Mouse (Mus musculus) WW6 (cell line): ENCODE data around the gene Trim41.
"Not testable (repeated sequence)": the region's sequence is repeated elsewhere in the genome, so short reads cannot be mapped to it uniquely, and the experiment has no call there.

Source experiments
- DNase-seq: peaks from one replicate; pipeline ENCODE4 v3.0.0-alpha.2; 2013; ENCODE audit warnings: low read depth, low spot score

Trim41 gene

GRCm38 (mm10) chr11:48837310-48838180 lies 20.4 kb upstream of the Trim41 start:
- no peak for DNase-seq

- no peak for DNase-seq
These were observed 19.8 kb upstream of the Trim41 start for GRCm38 (mm10) chr11:48836990-48837309.

- no peak for DNase-seq
These were observed 18.8 kb upstream of the Trim41 start for GRCm38 (mm10) chr11:48835923-48836322.

- DNase-seq: no peak
These were observed 16.8 kb upstream of the Trim41 start for GRCm38 (mm10) chr11:48833731-48834639.

GRCm38 (mm10) chr11:48833078-48833730 lies 16.1 kb upstream of the Trim41 start:
- DNase-seq: no peak

- no peak for DNase-seq
These were observed 14.1 kb upstream of the Trim41 start for GRCm38 (mm10) chr11:48831273-48831672.

GRCm38 (mm10) chr11:48830279-48830678 lies 13.1 kb upstream of the Trim41 start:
- DNase-seq: no peak

- DNase-seq: no peak
These were observed 10.8 kb upstream of the Trim41 start for GRCm38 (mm10) chr11:48827926-48828325.

DNA sequence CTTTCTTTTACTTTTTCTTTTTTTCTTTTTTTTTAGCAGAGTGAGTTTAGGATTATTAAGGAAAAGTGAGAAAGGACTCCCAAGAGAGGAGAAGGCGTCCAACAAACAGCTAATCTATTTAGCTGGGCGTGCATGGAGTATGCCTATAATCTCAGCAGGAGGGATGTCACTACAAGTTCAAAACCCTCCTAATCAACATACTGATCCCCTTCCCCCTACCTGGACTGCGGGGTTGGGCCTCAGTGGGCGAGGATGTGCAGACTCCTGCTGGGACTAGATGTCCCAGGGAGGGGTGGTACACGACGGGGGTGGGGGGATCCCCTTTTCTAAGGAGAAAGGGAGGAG lies 9.6 kb upstream of the Trim41 start:
- no peak for DNase-seq

DNA sequence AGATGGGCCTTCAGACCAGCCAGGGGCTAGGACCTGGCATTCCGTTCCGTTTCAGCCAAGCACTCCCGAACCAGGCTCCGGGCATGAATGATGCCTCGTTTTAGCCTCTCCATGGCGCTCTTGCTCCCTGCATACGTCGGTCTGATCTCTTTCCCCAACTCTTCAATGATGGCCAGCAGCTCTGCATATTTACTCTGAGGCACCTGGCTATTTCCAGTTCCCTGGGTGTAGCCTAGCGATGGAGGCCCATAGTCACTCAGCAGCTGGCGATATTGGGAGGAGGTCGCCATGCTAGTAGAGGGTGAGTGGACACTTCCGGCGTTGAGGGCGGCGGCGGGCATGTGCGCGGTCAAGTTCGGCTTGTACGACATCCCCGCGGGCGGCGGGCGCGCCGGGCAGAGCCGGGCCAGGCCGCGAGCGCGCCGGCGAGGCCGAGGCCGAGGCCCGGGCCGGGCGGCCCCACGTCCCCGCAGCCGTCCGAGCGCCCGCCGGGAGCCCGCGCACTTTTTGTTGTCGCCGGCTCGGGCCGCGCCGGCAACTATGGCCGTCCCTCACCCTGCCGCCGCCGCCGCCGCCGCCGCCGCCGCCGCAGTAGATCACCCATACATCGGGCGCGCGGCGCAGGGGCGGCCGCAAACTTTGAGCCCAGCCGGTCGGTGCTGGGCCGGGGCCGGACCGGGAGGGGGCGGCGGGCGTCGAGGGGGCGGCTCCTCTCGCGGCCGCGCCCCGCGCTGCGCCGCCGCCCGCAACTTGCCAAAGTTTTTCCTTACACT lies 9.0 kb upstream of the Trim41 start, which contains the start of the genes Trim7 and Gm12184:
Trim7 (plus strand) TSS at position 162 of the 773 bp plus-strand sequence.
Gm12184 (minus strand) TSS at position 677 of the 773 bp plus-strand sequence.
- not testable (repeated sequence) for DNase-seq

DNA sequence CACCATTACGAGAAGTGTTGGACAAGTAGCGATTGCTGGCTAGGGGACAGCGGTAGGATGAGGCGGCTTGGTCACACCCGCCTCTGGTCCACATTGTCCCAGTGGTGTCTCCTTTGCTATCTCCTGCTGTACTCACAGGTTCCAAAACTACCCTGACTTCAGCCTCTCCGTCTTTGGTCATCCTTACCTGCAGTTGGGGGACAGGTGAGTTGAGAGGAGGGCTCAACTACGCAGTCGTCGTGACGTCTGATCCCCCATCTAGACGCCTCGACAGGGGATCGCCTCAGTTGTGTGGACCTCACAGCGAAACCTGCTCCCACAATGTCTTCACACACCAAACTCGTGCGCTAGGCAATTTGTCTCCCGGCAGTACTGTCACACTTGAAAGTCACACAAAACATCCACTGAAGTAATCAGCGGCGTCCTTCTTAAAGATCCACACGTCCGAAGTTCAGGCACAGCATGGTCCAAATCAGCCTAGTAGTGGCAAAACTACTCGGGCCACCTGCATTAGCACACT lies 7.2 kb upstream of the Trim41 start:
- DNase-seq: no peak

DNA sequence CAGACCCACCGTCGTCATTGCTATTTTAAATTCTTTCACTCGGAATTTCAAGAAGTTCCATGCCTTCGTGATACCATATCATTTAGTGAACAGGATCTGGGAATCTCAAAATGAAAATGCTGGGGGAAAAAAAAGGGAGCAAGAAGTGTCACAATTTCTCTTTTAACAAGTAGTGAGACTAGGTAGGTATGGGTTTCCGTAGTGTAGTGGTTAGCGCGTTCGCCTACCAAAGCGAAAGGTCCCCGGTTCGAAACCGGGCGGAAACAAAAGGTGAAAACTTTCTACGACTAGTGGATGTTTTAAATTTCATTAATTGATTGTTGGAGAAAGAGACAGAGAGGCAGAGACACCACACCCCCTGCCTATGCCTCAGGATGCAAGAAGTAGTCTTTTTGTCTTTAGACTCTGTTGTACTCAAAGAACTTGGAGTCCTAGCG lies 6.4 kb upstream of the Trim41 start:
- no peak for DNase-seq

GRCm38 (mm10) chr11:48822768-48823512 lies 5.8 kb upstream of the Trim41 start:
- no peak for DNase-seq

DNA sequence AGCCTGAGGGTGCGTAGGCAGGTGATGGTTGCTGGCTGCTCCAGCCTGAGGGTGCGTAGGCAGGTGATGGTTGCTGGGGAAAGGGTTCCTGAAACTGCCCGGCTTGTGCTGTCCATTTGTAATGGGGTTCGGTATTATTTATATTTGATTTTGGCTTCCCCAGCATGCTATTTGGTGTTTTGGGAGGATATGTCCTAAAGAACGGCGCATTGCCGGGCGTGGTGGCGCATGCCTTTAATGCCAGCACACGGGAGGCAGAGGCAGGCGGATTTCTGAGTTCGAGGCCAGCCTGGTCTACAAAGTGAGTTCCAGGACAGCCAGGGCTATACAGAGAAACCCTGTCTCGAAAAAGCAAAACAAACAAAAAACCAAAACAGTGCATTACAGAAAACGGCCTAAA lies 4.1 kb upstream of the Trim41 start:
- DNase-seq: not testable (repeated sequence)

DNA sequence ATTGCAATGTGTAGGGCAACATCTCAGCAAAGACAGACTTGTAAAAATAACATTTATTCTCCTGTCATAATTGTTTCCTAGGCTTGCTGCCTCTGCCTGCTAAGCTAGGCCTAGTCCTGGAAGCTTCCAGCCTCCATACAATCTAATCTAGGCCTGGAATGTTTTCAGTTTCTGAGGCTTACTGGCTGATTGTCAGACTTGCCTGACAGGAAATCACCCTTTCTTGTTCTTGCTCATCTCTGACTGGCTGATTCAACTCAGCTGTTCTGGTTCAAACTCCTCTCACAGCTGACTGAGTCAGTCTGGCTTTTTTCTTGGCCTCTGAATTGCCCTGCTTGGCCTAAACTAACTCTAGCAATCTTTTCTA lies 3.1 kb upstream of the Trim41 start:
- no peak for DNase-seq

- no peak for DNase-seq
These were observed 2.6 kb upstream of the Trim41 start for GRCm38 (mm10) chr11:48819614-48820307.

DNA sequence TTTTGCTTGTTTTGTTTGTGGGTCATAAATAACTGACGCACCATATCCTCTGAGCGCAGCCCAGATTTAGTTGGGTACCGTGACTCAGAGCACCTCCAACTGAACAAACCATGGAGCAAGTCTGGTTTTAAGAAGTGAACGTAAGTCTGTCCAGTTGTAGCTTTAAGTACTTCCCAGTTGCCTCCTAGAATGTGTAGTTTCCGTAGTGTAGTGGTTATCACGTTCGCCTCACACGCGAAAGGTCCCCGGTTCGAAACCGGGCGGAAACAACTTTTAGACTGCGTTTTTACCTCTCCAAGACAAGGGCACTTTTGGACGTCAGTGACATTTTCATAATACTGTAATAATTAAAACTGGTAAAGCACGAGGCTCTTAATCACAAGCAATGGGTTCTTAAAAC lies 1.2 kb upstream of the Trim41 start:
- DNase-seq: no peak

DNA sequence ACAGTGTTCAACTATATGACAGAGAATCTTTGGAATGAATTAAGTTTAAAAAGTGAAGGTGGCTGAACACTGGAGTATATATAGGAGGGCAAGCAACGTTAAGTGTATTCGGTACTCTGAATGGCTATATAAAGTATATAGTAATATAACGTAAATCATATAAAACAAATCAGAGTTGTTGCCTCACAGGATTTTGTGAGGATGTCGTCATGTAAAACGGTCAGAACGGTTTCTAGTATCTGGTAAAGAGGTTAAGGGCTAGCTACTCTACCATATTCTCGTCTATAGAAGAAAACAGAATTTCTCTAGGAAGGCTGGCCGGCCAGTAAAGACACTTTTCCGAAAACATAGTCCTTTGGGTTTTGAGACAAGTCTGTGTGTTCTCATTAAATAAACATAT lies 641 bp upstream of the Trim41 start:
- DNase-seq: no peak

DNA sequence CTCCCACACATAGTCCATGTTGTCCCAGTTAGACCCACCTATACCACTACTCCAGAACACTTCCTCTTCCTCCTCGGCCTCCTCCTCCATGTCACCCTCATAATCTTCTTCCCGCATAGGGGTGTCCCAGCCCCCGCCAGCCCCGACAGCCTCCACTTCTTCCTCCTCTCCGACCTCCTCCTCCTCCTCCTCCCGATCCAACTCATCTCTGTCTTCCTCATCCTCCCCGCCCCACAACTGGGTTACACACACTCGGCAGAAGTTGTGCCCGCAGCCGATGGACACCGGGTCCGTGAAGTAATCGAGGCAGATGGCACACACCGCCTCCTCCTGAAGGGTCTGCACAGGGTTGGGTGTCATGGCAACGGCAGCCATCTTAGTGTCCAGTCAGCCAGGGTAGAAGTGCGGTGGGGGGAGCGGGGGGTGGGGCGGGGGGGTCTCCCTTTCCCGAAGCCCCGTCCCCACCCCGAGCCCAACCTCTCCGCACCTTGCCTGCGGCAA lies 822 bp downstream of the Trim41 start:
- no peak for DNase-seq

- DNase-seq: no peak
These were observed 1.3 kb downstream of the Trim41 start for GRCm38 (mm10) chr11:48815851-48816250.
